Mouse (Mus musculus): Measurements from ENCODE around the gene Trpc1. TPM values are rescaled to one million over a fixed set of nuclear protein-coding genes. Genes with fewer than 3 reads are reported as not detected.

Gene Trpc1
- polyA plus RNA-seq, 1 experiment from 2014 or later = 1.8 TPM

DNA sequence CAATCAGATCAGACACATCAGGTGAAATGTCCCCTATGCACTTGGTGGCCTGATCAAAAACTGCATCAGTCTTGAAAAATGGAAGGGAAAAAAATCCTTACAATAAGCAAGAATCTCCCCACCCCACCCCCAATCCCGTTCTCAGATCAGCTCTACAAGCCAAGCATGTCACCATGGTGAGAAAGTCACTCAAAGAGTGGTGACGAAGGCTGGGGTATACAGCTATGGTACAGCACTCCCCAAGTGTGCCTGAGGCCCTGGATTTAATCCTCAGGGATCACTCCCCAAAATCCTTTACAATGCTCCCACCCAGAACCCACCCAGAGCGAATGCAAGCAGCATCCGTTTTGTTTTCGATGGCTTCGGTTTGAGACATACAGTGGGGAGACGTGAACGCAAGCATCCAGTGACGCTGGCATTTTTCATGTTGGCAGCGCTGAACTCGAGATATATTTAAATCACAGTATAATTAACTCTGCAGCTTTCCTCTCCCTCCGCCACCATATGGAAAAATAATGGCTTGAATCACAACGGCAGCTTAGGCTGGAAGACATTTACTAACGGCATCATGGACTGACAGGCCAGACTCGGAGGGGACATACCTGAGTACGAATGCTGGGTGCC lies 34.8 kb upstream of the Trpc1 start:
- Histone ChIP-seq H3K36me3 (ENCODE audit: control insufficient read depth, insufficient read depth) (no peaks in the 10 kb centered on the region), H3K9ac (ENCODE audit: low read depth, low read length) (no peak overlapping the region), H3K9me3 (ENCODE audit: control insufficient read depth) (no peaks in the 10 kb centered on the region), H3K27ac (ENCODE audit: low read depth, low read length) (no peak overlapping the region), H3K4me2 (replicated peaks; ENCODE audit: low read depth) (no peak overlapping the region), H3K27me3 (replicated peaks; ENCODE audit: control insufficient read depth, insufficient read depth, low read length) (no peaks in the 10 kb centered on the region), H3K4me1 (replicated peaks; ENCODE audit: control insufficient read depth, insufficient read depth, low read length) (no peaks in the 10 kb centered on the region), H3K4me3 (ENCODE audit: low read depth, low read length) (no peak overlapping the region)
- ATAC-seq = no peak
- whole genome bisulfite sequencing = 91% methylated on average over 16 of the region's 16 CpGs
- TF ChIP-seq CTCF (IDR thresholded peaks at IDR 0.05; ENCODE audit: low read depth) = no peak

DNA sequence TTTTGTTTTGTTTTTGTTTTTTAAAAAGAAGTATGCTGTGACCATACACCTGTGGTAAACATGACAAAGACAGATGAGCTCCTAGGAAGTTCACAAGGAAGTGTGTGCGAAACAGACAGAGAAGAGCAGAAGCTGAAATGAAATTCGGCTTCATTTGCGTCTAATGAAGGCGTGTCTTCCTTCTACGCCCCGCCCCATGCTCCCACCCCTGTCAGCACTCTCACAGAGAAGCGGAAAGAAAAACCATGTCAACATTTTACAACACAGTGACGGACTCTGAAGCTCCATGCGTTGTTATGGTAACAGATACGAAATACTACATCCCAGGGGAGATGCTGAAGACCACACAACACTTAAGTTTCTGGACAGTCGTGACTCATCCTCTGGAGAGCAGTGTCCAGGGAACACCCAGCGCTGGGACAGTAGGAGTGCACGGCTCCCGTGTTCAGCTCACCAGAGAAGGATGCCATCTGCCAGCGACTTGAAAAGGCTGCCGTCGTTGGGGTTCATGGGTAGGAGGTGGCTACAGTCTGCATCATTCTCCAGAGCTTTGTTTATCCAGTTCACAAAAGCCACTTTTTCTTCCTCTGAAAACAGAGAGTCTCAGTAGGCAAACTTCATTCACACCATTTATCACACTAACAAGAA lies 33.6 kb upstream of the Trpc1 start:
- no peak overlapping the region for H3K27ac ChIP-seq (ENCODE audit: low read depth, low read length)
- H3K27me3 ChIP-seq (replicated peaks; ENCODE audit: control insufficient read depth, insufficient read depth, low read length) = no peaks in the 10 kb centered on the region
- 64% methylated on average over 17 of the region's 17 CpGs for WGBS
- no peaks in the 10 kb centered on the region for H3K36me3 ChIP-seq (ENCODE audit: control insufficient read depth, insufficient read depth)
- H3K4me3 ChIP-seq (ENCODE audit: low read depth, low read length) = no peak overlapping the region
- no peak for ATAC-seq
- H3K9me3 ChIP-seq (ENCODE audit: control insufficient read depth) = no peaks in the 10 kb centered on the region
- H3K4me2 ChIP-seq (replicated peaks; ENCODE audit: low read depth) = no peak overlapping the region
- no peak overlapping the region for H3K9ac ChIP-seq (ENCODE audit: low read depth, low read length)
- no peak for TF ChIP-seq CTCF (IDR thresholded peaks at IDR 0.05; ENCODE audit: low read depth)
- H3K4me1 ChIP-seq (replicated peaks; ENCODE audit: control insufficient read depth, insufficient read depth, low read length) = no peaks in the 10 kb centered on the region

DNA sequence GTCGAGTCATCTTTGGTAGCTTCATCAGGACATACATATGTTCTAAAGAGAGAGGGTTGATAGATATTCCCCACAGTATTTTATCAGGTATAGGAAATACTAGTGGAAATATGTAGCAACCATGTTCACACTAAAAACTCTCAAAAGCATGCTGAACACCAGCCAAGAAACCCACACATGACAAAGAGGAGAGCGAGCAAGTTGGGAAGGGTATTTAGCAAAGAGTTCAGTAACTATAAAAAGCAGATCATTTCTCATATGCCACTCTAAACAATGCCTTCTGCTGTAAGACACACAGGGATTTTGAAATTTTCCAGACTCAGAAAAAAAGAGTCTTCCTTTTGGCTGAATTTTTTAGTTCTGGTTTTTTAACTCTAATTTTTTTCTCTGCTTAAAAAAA lies 21.5 kb upstream of the Trpc1 start:
- Histone ChIP-seq H3K4me3 (ENCODE audit: low read depth, low read length) (no peak overlapping the region), H3K4me2 (replicated peaks; ENCODE audit: low read depth) (no peak overlapping the region), H3K4me1 (replicated peaks; ENCODE audit: control insufficient read depth, insufficient read depth, low read length) (no peaks in the 10 kb centered on the region), H3K9me3 (ENCODE audit: control insufficient read depth) (no peaks in the 10 kb centered on the region), H3K27me3 (replicated peaks; ENCODE audit: control insufficient read depth, insufficient read depth, low read length) (no peaks in the 10 kb centered on the region), H3K9ac (ENCODE audit: low read depth, low read length) (no peak overlapping the region), H3K36me3 (ENCODE audit: control insufficient read depth, insufficient read depth) (peaks cover 24% of the 10 kb centered on the region), H3K27ac (ENCODE audit: low read depth, low read length) (no peak overlapping the region)
- 73% methylated on average over 2 of the region's 2 CpGs for WGBS
- TF ChIP-seq CTCF (IDR thresholded peaks at IDR 0.05; ENCODE audit: low read depth) = no peak
- ATAC-seq = no peak

DNA sequence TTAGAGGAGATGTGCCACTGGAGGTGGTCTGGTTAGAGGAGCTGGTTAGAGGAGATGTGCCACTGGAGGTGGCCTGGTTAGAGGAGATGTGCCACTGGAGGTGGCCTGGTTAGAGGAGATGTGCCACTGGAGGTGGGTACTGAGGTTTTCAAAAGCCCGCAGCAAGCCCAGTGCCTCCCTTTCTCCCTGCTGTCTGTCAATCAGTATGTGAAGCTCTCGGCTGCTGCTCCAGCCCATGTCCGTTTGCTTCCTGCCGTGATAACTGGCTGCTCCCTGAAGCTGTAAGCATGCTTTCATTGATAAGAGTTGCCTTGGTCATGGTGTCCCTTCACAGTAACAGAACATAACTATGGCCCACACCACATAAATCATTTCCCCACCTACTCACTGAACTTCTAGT lies 13.0 kb upstream of the Trpc1 start:
- ATAC-seq = no peak
- Histone ChIP-seq H3K27ac (ENCODE audit: low read depth, low read length) (no peak overlapping the region), H3K4me1 (replicated peaks; ENCODE audit: control insufficient read depth, insufficient read depth, low read length) (no peaks in the 10 kb centered on the region), H3K9ac (ENCODE audit: low read depth, low read length) (no peak overlapping the region), H3K9me3 (ENCODE audit: control insufficient read depth) (no peaks in the 10 kb centered on the region), H3K36me3 (ENCODE audit: control insufficient read depth, insufficient read depth) (peaks cover 22% of the 10 kb centered on the region), H3K4me2 (replicated peaks; ENCODE audit: low read depth) (no peak overlapping the region), H3K4me3 (ENCODE audit: low read depth, low read length) (no peak overlapping the region), H3K27me3 (replicated peaks; ENCODE audit: control insufficient read depth, insufficient read depth, low read length) (no peaks in the 10 kb centered on the region)
- WGBS = 69% methylated on average over 4 of the region's 4 CpGs
- no peak for TF ChIP-seq CTCF (IDR thresholded peaks at IDR 0.05; ENCODE audit: low read depth)

DNA sequence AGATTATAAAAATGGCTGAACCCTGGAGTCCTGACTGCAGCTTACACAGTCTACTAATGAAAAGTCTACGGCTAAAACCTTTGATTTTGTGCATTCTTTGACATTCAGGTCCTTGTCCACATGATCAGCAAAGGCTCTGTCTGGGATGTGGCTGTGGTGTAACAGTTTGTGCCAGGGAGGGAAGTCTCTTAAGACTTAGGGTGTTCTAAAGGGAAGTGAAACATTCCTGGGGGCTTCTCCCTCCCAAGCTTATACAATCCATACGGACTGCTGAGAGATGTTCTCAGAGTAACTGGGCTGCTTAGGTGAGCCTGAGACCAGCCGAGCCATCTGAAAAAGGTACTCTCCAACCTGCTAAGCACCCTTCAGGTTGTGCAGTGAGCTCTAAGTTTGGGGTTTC lies 12.1 kb upstream of the Trpc1 start:
- WGBS = 93% methylated on average over 3 of the region's 3 CpGs
- Histone ChIP-seq H3K27ac (ENCODE audit: low read depth, low read length) (no peak overlapping the region), H3K9me3 (ENCODE audit: control insufficient read depth) (no peaks in the 10 kb centered on the region), H3K27me3 (replicated peaks; ENCODE audit: control insufficient read depth, insufficient read depth, low read length) (no peaks in the 10 kb centered on the region), H3K4me1 (replicated peaks; ENCODE audit: control insufficient read depth, insufficient read depth, low read length) (no peaks in the 10 kb centered on the region), H3K36me3 (ENCODE audit: control insufficient read depth, insufficient read depth) (peaks cover 20% of the 10 kb centered on the region), H3K4me3 (ENCODE audit: low read depth, low read length) (no peak overlapping the region), H3K4me2 (replicated peaks; ENCODE audit: low read depth) (no peak overlapping the region), H3K9ac (ENCODE audit: low read depth, low read length) (no peak overlapping the region)
- ATAC-seq = no peak
- TF ChIP-seq CTCF (IDR thresholded peaks at IDR 0.05; ENCODE audit: low read depth) = no peak

DNA sequence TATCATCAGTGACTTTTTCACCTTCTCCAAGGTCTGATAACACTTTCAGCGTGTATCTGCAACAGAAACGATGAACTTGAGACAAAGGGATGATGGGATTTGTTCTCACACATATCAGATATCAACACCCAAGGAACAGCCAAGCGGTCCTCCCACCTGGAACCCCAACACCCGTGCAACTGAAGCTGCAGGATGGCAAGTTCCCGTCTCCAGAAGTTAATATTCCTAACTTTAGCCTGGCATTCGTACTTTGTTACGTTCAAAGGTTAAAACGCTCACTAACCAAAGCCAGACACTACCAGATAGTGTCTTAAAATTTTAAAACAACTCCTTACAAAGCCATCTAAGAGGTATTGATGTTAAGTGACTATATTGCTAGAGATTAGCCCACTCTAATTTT lies 11.2 kb upstream of the Trpc1 start:
- H3K4me1 ChIP-seq (replicated peaks; ENCODE audit: control insufficient read depth, insufficient read depth, low read length) = no peaks in the 10 kb centered on the region
- no peak for TF ChIP-seq CTCF (IDR thresholded peaks at IDR 0.05; ENCODE audit: low read depth)
- no peak overlapping the region for H3K4me2 ChIP-seq (replicated peaks; ENCODE audit: low read depth)
- no peaks in the 10 kb centered on the region for H3K27me3 ChIP-seq (replicated peaks; ENCODE audit: control insufficient read depth, insufficient read depth, low read length)
- no peaks in the 10 kb centered on the region for H3K9me3 ChIP-seq (ENCODE audit: control insufficient read depth)
- no peak overlapping the region for H3K27ac ChIP-seq (ENCODE audit: low read depth, low read length)
- no peak for ATAC-seq
- H3K9ac ChIP-seq (ENCODE audit: low read depth, low read length) = no peak overlapping the region
- 83% methylated on average over 8 of the region's 8 CpGs for WGBS
- peaks cover 18% of the 10 kb centered on the region for H3K36me3 ChIP-seq (ENCODE audit: control insufficient read depth, insufficient read depth)
- H3K4me3 ChIP-seq (ENCODE audit: low read depth, low read length) = no peak overlapping the region

All from intestine, postnatal 0 days (tissue).